Mouse (Mus musculus): ENCODE data around the gene Akap1. TPM values are rescaled to one million over a fixed set of nuclear protein-coding genes. Genes with fewer than 3 reads are reported as not detected.

Gene Akap1
- total and polyA plus RNA-seq, 3 experiments = 125 to 141 (median 140) TPM

GRCm38 (mm10) chr11:88842315-88842975, 21.9 kb downstream of the Akap1 start:
- no peaks in the 10 kb centered on the region for H3K79me2 ChIP-seq (replicated peaks; ENCODE audit: control insufficient read depth, insufficient read depth, low read length)
- H3K27me3 ChIP-seq (ENCODE audit: control insufficient read depth, insufficient read depth, low read length) = no peaks in the 10 kb centered on the region
- H3K4me1 ChIP-seq (ENCODE audit: control insufficient read depth, insufficient read depth, low read length) = no peaks in the 10 kb centered on the region; the same call in 1 of the 2 replicates
- TF ChIP-seq EP300 (IDR thresholded peaks at IDR 0.05; ENCODE audit: insufficient read depth, low read depth, low read length) = no peak
- no peak for TF ChIP-seq CTCF (IDR thresholded peaks at IDR 0.05)
- TF ChIP-seq POLR2A (IDR thresholded peaks at IDR 0.05; ENCODE audit: insufficient read depth, low read depth, low read length) = no peak
- no peak overlapping the region for H3K9ac ChIP-seq (ENCODE audit: low read depth, low read length)
- no peak for DNase-seq
- no peaks in the 10 kb centered on the region for H3K36me3 ChIP-seq (ENCODE audit: control insufficient read depth, insufficient read depth, low read length)
- H3K4me3 ChIP-seq = no peak overlapping the region
- WGBS = 90% methylated on average over 13 of the region's 13 CpGs
- intact Hi-C loops (cut with DNase I) = no loop called here
- no peak overlapping the region for H3K27ac ChIP-seq

- no peaks in the 10 kb centered on the region for H3K36me3 ChIP-seq (ENCODE audit: control insufficient read depth, insufficient read depth, low read length)
- DNase-seq = peak in 1 of 2 experiments; percentile 57
- H3K9ac ChIP-seq (ENCODE audit: low read depth, low read length) = peak overlapping the region; percentile 5; the same call in 1 of the 2 replicates
- H3K4me3 ChIP-seq = no peak overlapping the region
- TF ChIP-seq POLR2A (IDR thresholded peaks at IDR 0.05; ENCODE audit: insufficient read depth, low read depth, low read length) = no peak
- TF ChIP-seq EP300 (IDR thresholded peaks at IDR 0.05; ENCODE audit: insufficient read depth, low read depth, low read length) = no peak
- TF ChIP-seq CTCF (IDR thresholded peaks at IDR 0.05) = no peak
- H3K27me3 ChIP-seq (ENCODE audit: control insufficient read depth, insufficient read depth, low read length) = no peaks in the 10 kb centered on the region
- peak overlapping the region; percentile 68 for H3K27ac ChIP-seq
- 34% methylated on average over 6 of the region's 6 CpGs for WGBS
- H3K4me1 ChIP-seq (ENCODE audit: control insufficient read depth, insufficient read depth, low read length) = no peaks in the 10 kb centered on the region; the same call in 1 of the 2 replicates
- no peaks in the 10 kb centered on the region for H3K79me2 ChIP-seq (replicated peaks; ENCODE audit: control insufficient read depth, insufficient read depth, low read length)
- intact Hi-C loops (cut with DNase I) = no loop called here
Observed at GRCm38 (mm10) chr11:88841406-88841805, 23.0 kb downstream of the Akap1 start.

- H3K9ac ChIP-seq (ENCODE audit: low read depth, low read length) = peak overlapping the region; percentile 5; the same call in 1 of the 2 replicates
- H3K36me3 ChIP-seq (ENCODE audit: control insufficient read depth, insufficient read depth, low read length) = no peaks in the 10 kb centered on the region
- no peaks in the 10 kb centered on the region for H3K79me2 ChIP-seq (replicated peaks; ENCODE audit: control insufficient read depth, insufficient read depth, low read length)
- peak overlapping the region; percentile 68 for H3K27ac ChIP-seq
- no peaks in the 10 kb centered on the region for H3K27me3 ChIP-seq (ENCODE audit: control insufficient read depth, insufficient read depth, low read length)
- H3K4me3 ChIP-seq = no peak overlapping the region
- WGBS = 56% methylated on average over 10 of the region's 10 CpGs
- no peaks in the 10 kb centered on the region; the same call in 1 of the 2 replicates for H3K4me1 ChIP-seq (ENCODE audit: control insufficient read depth, insufficient read depth, low read length)
- intact Hi-C loops (cut with DNase I) = no loop called here
- no peak for DNase-seq
- TF ChIP-seq EP300 (IDR thresholded peaks at IDR 0.05; ENCODE audit: insufficient read depth, low read depth, low read length) = no peak
- TF ChIP-seq CTCF (IDR thresholded peaks at IDR 0.05) = no peak
- no peak for TF ChIP-seq POLR2A (IDR thresholded peaks at IDR 0.05; ENCODE audit: insufficient read depth, low read depth, low read length)
Observed at GRCm38 (mm10) chr11:88840724-88841350, 23.5 kb downstream of the Akap1 start.

- 54% methylated on average over 8 of the region's 8 CpGs for WGBS
- Histone ChIP-seq H3K4me1 (ENCODE audit: control insufficient read depth, insufficient read depth, low read length) (no peaks in the 10 kb centered on the region; the same call in 1 of the 2 replicates), H3K4me3 (no peak overlapping the region), H3K27me3 (ENCODE audit: control insufficient read depth, insufficient read depth, low read length) (no peaks in the 10 kb centered on the region), H3K27ac (no peak overlapping the region; the same call in 1 of the 2 replicates), H3K36me3 (ENCODE audit: control insufficient read depth, insufficient read depth, low read length) (no peaks in the 10 kb centered on the region), H3K9ac (ENCODE audit: low read depth, low read length) (no peak overlapping the region), H3K79me2 (replicated peaks; ENCODE audit: control insufficient read depth, insufficient read depth, low read length) (no peaks in the 10 kb centered on the region)
- no peak for DNase-seq
- TF ChIP-seq EP300 (IDR thresholded peaks at IDR 0.05; ENCODE audit: insufficient read depth, low read depth, low read length) = no peak
- TF ChIP-seq POLR2A (IDR thresholded peaks at IDR 0.05; ENCODE audit: insufficient read depth, low read depth, low read length) = no peak
- no peak for TF ChIP-seq CTCF (IDR thresholded peaks at IDR 0.05)
- intact Hi-C loops (cut with DNase I) = no loop called here
Observed at GRCm38 (mm10) chr11:88840292-88840691, 24.1 kb downstream of the Akap1 start.

GRCm38 (mm10) chr11:88839379-88839778, 25.0 kb downstream of the Akap1 start:
- no peaks in the 10 kb centered on the region; the same call in 1 of the 2 replicates for H3K4me1 ChIP-seq (ENCODE audit: control insufficient read depth, insufficient read depth, low read length)

GRCm38 (mm10) chr11:88838630-88839029, 25.8 kb downstream of the Akap1 start:
- intact Hi-C loops (cut with DNase I) = no loop called here
- no peak for TF ChIP-seq EP300 (IDR thresholded peaks at IDR 0.05; ENCODE audit: insufficient read depth, low read depth, low read length)
- TF ChIP-seq POLR2A (IDR thresholded peaks at IDR 0.05; ENCODE audit: insufficient read depth, low read depth, low read length) = no peak
- TF ChIP-seq CTCF (IDR thresholded peaks at IDR 0.05) = no peak
- Histone ChIP-seq H3K36me3 (ENCODE audit: control insufficient read depth, insufficient read depth, low read length) (no peaks in the 10 kb centered on the region), H3K4me1 (ENCODE audit: control insufficient read depth, insufficient read depth, low read length) (no peaks in the 10 kb centered on the region; the same call in 1 of the 2 replicates), H3K4me3 (no peak overlapping the region), H3K9ac (ENCODE audit: low read depth, low read length) (no peak overlapping the region), H3K27ac (no peak overlapping the region), H3K27me3 (ENCODE audit: control insufficient read depth, insufficient read depth, low read length) (no peaks in the 10 kb centered on the region), H3K79me2 (replicated peaks; ENCODE audit: control insufficient read depth, insufficient read depth, low read length) (no peaks in the 10 kb centered on the region)
- WGBS = 59% methylated on average over 13 of the region's 13 CpGs
- DNase-seq = peak in 1 of 2 experiments; percentile 36

More at GRCm38 (mm10) chr11:88839379-88839778, 25.0 kb downstream of the Akap1 start:
- intact Hi-C loops (cut with DNase I) = no loop called here
- H3K79me2 ChIP-seq (replicated peaks; ENCODE audit: control insufficient read depth, insufficient read depth, low read length) = no peaks in the 10 kb centered on the region
- no peak overlapping the region for H3K27ac ChIP-seq
- no peak overlapping the region for H3K9ac ChIP-seq (ENCODE audit: low read depth, low read length)
- WGBS = 68% methylated on average over 6 of the region's 6 CpGs
- H3K36me3 ChIP-seq (ENCODE audit: control insufficient read depth, insufficient read depth, low read length) = no peaks in the 10 kb centered on the region
- no peaks in the 10 kb centered on the region for H3K27me3 ChIP-seq (ENCODE audit: control insufficient read depth, insufficient read depth, low read length)
- DNase-seq = no peak
- no peak overlapping the region for H3K4me3 ChIP-seq
- TF ChIP-seq EP300 (IDR thresholded peaks at IDR 0.05; ENCODE audit: insufficient read depth, low read depth, low read length) (no peak), POLR2A (IDR thresholded peaks at IDR 0.05; ENCODE audit: insufficient read depth, low read depth, low read length) (no peak), CTCF (IDR thresholded peaks at IDR 0.05) (no peak)

Measured in heart, adult 2 months (tissue).